Mouse (Mus musculus) kidney, adult 11 months (tissue): Measurements from ENCODE around the gene Bhmt2.

Source experiments
- DNase-seq: peaks from one replicate; pipeline ENCODE4 v3.0.0; 2022

Bhmt2 gene

GRCm38 (mm10) chr13:93637282-93638245 lies 36.5 kb downstream of the Bhmt2 start, which contains the start of gene Bhmt:
Gene Bhmt, minus strand, starts transcription at chr13:93637961.
- DNase-seq, result peak; percentile 50

DNA sequence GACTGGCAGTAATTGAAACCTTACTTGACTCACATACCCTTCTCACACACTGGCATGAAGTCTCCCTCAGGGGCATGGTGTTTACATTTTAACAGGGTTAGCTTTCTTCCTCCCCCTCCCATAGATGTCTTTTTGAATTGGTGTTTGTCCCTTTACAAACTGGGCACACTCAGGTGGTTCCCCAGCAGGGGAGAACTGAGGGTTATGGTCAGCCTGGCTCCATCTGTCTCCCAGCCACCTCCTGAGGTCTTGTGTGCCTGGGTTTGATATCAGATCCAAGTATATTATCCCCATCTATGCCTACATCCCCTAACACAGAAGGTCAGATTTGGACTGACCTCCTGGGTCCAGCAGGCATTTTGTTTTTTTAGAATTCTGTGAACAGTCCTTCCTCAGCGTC lies 37.5 kb downstream of the Bhmt2 start:
- no peak for DNase-seq

- no peak for DNase-seq
These were observed 41.2 kb downstream of the Bhmt2 start for GRCm38 (mm10) chr13:93632927-93633326.

DNA sequence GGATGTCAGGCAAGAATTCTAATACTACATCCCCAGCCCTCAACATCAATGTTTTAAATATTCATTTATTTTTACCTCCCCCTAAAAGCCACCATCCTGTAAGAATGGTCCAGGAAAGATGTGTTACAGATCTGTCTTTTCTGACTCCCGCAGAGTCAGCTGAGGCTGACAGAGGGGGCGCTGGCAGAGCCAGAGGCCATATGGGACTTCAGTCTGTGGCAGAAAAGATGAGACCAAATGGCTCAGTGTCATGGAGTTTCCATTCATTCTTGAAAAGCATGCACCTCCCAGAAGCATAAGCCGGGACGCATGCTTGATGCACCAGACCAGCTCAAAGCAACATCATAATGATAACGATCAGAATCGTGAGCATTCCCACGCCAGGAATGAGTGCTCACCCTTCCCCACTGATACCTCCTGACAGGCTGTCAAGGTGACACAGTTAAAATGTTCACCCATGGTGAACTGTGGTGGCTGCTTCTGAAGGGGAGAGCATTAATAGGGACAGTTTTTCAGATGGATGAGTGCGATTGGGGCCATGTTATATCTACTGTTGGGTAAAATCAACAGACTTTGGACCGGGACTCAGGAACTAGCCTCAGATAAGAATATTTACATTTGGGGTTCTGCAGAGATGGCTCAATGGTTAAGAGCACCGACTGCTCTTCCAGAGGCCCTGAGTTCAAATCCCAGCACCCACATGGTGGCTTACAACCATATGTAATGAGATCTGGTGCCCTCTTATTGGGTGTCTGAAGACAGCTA lies 43.0 kb downstream of the Bhmt2 start:
- DNase-seq, result no peak

DNA sequence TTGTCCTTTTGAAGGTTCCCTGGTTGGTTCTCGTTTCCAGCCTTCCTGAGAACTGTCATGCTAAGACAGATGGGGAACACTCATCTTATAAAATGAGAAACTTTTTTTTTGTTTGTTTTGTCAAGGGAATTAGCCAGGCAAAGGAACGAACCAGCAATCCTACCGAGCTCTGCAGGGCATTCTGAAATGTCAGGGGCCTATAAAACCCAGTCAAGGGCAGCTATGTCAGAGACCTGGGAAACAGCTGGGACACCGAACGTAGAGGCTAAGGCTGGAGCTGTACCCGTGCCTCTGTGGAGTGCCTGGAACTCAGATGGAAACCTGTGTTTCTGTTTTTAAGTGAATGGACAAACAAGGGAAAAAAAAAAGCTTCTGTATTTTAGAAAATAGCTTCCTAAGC lies 45.2 kb downstream of the Bhmt2 start:
- no peak for DNase-seq

GRCm38 (mm10) chr13:93614361-93614948 lies 59.6 kb downstream of the Bhmt2 start:
- DNase-seq, result peak; percentile 88

- DNase-seq, result no peak
These were observed 60.3 kb downstream of the Bhmt2 start for GRCm38 (mm10) chr13:93613771-93614170.

DNA sequence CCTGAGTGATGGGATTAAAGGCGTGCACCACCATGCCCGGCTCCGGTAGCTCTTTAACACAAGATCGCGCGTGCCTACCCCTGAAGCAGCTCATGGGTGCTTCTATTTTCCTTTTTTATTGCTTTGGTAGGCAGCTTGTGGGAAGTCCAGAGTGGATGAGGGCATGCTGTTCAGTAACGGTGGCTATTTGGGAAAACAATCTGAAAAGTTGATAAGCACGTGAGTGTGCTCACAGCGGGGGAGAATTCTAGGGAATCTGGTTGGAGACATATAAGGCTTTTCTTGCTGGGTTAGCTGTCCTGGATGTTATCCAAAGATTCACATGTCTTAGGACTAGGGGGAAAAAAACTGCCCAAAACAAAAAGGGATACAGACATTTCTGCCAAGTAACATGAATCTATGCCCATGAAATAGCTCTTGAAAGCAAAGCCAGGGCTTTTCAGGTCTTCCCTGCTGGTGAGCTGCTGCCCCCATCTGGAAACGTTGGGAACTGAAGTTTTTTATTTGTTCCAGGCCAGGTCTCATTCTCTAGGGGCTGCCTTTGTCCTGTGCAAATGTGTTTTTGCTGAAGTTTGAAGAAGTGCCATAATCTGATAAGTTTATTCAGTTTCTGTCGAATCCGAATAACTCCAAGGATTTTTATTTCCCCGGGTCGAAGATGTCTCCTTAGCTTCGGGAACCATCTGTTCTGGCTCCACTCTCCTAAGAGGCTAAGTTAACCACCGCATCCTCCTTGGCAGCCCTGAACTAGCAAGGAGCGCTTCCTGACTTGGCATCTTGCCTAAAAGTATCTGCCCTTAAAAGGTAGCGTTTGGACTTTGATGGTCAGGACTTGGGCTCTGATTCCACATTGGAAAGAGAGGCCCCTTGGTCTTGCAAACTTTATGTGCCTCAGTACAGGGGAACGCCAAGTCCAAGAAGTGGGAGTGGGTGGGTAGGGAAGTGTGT lies 61.2 kb downstream of the Bhmt2 start:
- peak; percentile 75 for DNase-seq

- peak; percentile 11 for DNase-seq
These were observed 65.6 kb downstream of the Bhmt2 start for GRCm38 (mm10) chr13:93608476-93608875.

GRCm38 (mm10) chr13:93607701-93608100 lies 66.4 kb downstream of the Bhmt2 start:
- no peak for DNase-seq

- DNase-seq, result peak; percentile 85
These were observed 67.1 kb downstream of the Bhmt2 start for GRCm38 (mm10) chr13:93606868-93607578.
